Mouse (Mus musculus): Measurements from ENCODE around the gene D430042O09Rik.

DNA sequence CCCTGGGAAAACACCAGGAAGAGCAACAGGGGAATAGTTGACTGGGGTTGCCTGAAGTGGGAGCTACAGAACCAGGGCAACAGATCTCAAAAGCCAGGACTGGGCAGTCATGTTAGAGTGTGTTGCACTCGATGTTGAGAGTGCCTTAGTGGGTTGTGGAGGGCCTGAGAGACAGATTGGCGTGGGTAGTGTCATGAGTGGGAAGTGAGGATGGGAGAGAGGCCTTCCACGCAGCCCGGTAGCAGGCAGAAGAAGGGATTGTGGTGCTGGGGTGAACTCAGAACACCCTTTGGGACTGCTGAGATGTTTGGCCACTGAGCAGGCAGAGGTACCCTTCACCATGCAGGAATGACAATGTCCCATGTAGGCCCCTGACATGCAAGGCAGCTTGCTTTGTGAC is 189.4 kb downstream of the D430042O09Rik start:
- TF ChIP-seq MAX (IDR thresholded peaks at IDR 0.05; ENCODE audit: low read length) (no peak), CTCF (conservative IDR thresholded peaks at IDR 0.05 in 1 of 2, IDR thresholded peaks at IDR 0.05 in 1 of 2; ENCODE audit: low read depth in 2 of 2, low read length in 2 of 2) (no peak), RAD21 (IDR thresholded peaks at IDR 0.05; ENCODE audit: low read depth, low read length) (no peak), EP300 (IDR thresholded peaks at IDR 0.05; ENCODE audit: low read length) (no peak), ZC3H11A (IDR thresholded peaks at IDR 0.05; ENCODE audit: low read depth, low read length) (no peak), USF1 (IDR thresholded peaks at IDR 0.05; ENCODE audit: low read depth, low read length) (no peak), CHD2 (IDR thresholded peaks at IDR 0.05; ENCODE audit: low read length) (no peak), ZNF384 (IDR thresholded peaks at IDR 0.05; ENCODE audit: low read depth, low read length) (no peak)
